Comparison of ENCODE assay signal across 9 mouse cellular contexts in genomic region chr14:114685133-114685532, GRCm38 (mm10).
DNase-seq lines count a peak whose midpoint lies in the region; ATAC-seq and TF ChIP-seq lines count a peak whose summit lies in the region.
"Had no signal": no experiment of that assay in that cellular context is flagged by ENCODE, and none has a peak within 500 bp of the region (broad histone marks: within the 10 kb centered on the region; RNA-seq: fewer than 3 reads in every experiment).

No protein-coding gene starts in this region.

- no peaks in the 10 kb centered on the region for H3K9me3 ChIP-seq in hindbrain, embryonic 11.5 days (ENCODE audit: control insufficient read depth, low read length)
- H3K9me3 ChIP-seq in hindbrain, embryonic 12.5 days (replicated peaks): no peaks in the 10 kb centered on the region
- H3K9me3 ChIP-seq in liver, postnatal 0 days (ENCODE audit: low read length): no peaks in the 10 kb centered on the region
- no peaks in the 10 kb centered on the region for H3K9me3 ChIP-seq in heart, embryonic 10.5 days

- DNase-seq in hindbrain, embryonic 11.5 days (ENCODE audit: low spot score): peak; percentile 25
- DNase-seq in liver, postnatal 0 days: no peak
- DNase-seq in liver: no peak
- DNase-seq in R1 (ENCODE audit: low read depth, low spot score): peak; percentile 37
- peak; percentile 9 for DNase-seq in right cerebral cortex, postnatal 25 days
- no peak for DNase-seq in heart, embryonic 10.5 days (ENCODE audit: low spot score)
- no peak for DNase-seq in gastrocnemius, adult 8-10 months (ENCODE audit: low spot score in 2 of 2)
- DNase-seq: thymus, adult 2 months had no signal

- no peaks in the 10 kb centered on the region for H3K36me3 ChIP-seq in hindbrain, embryonic 11.5 days (ENCODE audit: control insufficient read depth, insufficient read depth, low read length)
- no peaks in the 10 kb centered on the region for H3K36me3 ChIP-seq in hindbrain, embryonic 12.5 days
- H3K36me3 ChIP-seq in liver, postnatal 0 days (replicated peaks; ENCODE audit: insufficient read depth, low read length): no peaks in the 10 kb centered on the region
- H3K36me3 ChIP-seq in heart, embryonic 10.5 days: no peaks in the 10 kb centered on the region

- peak; percentile 39 for TF ChIP-seq CTCF in liver, postnatal 0 days (IDR thresholded peaks at IDR 0.05; ENCODE audit: low read depth)

- H3K27ac ChIP-seq in hindbrain, embryonic 11.5 days (ENCODE audit: low read depth, low read length): no peak overlapping the region
- no peak overlapping the region for H3K27ac ChIP-seq in hindbrain, embryonic 12.5 days
- no peak overlapping the region for H3K27ac ChIP-seq in liver, postnatal 0 days (ENCODE audit: low read depth)
- H3K27ac ChIP-seq in heart, embryonic 10.5 days: no peak overlapping the region

- no peaks in the 10 kb centered on the region for H3K27me3 ChIP-seq in hindbrain, embryonic 11.5 days (ENCODE audit: control insufficient read depth, insufficient read depth, low read length)
- no peaks in the 10 kb centered on the region for H3K27me3 ChIP-seq in hindbrain, embryonic 12.5 days
- H3K27me3 ChIP-seq in liver, postnatal 0 days (ENCODE audit: insufficient read depth, low read length): no peaks in the 10 kb centered on the region
- H3K27me3 ChIP-seq in heart, embryonic 10.5 days (ENCODE audit: insufficient read depth, poor library complexity, severe bottlenecking): no peaks in the 10 kb centered on the region

- 67% methylated on average over 1 of the region's 1 CpGs for WGBS in hindbrain, embryonic 11.5 days
- 83% methylated on average over 1 of the region's 1 CpGs for WGBS in hindbrain, embryonic 12.5 days
- WGBS in liver, postnatal 0 days (ENCODE audit: insufficient replicate concordance): 65% methylated on average over 1 of the region's 1 CpGs
- 75% methylated on average over 1 of the region's 1 CpGs for WGBS in heart, embryonic 10.5 days

- H3K9ac ChIP-seq in hindbrain, embryonic 11.5 days (ENCODE audit: low read depth, low read length): no peak overlapping the region
- no peak overlapping the region for H3K9ac ChIP-seq in hindbrain, embryonic 12.5 days
- no peak overlapping the region for H3K9ac ChIP-seq in liver, postnatal 0 days (replicated peaks)

- no peak for TF ChIP-seq EP300 in liver, postnatal 0 days (IDR thresholded peaks at IDR 0.05; ENCODE audit: low read depth)

- H3K4me1 ChIP-seq in hindbrain, embryonic 11.5 days (replicated peaks; ENCODE audit: control insufficient read depth, insufficient read depth, low read length): no peaks in the 10 kb centered on the region
- H3K4me1 ChIP-seq in hindbrain, embryonic 12.5 days: no peaks in the 10 kb centered on the region
- H3K4me1 ChIP-seq in liver, postnatal 0 days (ENCODE audit: insufficient read depth): no peaks in the 10 kb centered on the region
- no peaks in the 10 kb centered on the region for H3K4me1 ChIP-seq in heart, embryonic 10.5 days

- H3K4me2 ChIP-seq in hindbrain, embryonic 11.5 days (replicated peaks; ENCODE audit: low read depth, low read length): no peak overlapping the region
- no peak overlapping the region for H3K4me2 ChIP-seq in hindbrain, embryonic 12.5 days (replicated peaks)
- H3K4me2 ChIP-seq in liver, postnatal 0 days (ENCODE audit: low read depth, low read length): no peak overlapping the region

- no peak overlapping the region for H3K4me3 ChIP-seq in hindbrain, embryonic 11.5 days (ENCODE audit: low read depth, low read length)
- H3K4me3 ChIP-seq in hindbrain, embryonic 12.5 days: no peak overlapping the region
- H3K4me3 ChIP-seq in liver, postnatal 0 days (ENCODE audit: low read depth, low read length): no peak overlapping the region
- H3K4me3 ChIP-seq in heart, embryonic 10.5 days: no peak overlapping the region

- ATAC-seq in hindbrain, embryonic 11.5 days (ENCODE audit: low FRiP score): no peak
- no peak for ATAC-seq in hindbrain, embryonic 12.5 days (ENCODE audit: low FRiP score)
- no peak for ATAC-seq in liver, postnatal 0 days

Comparison
In these comparisons a context has a peak if more than half of its experiments do, and no peak if none do; other contexts are left out.
1. DNase-seq: peak in hindbrain, embryonic 11.5 days (single experiment), R1 (single experiment) and right cerebral cortex, postnatal 25 days (single experiment); none in liver, postnatal 0 days (single experiment), liver (single experiment), heart, embryonic 10.5 days (single experiment) and gastrocnemius, adult 8-10 months (0 of 2).